Mouse (Mus musculus) lung, postnatal 0 days (tissue): Measurements from ENCODE around the gene Mroh8. TPM values are rescaled to one million over a fixed set of nuclear protein-coding genes. Genes with fewer than 3 reads are reported as not detected.
"Not testable (repeated sequence)": the region's sequence is repeated elsewhere in the genome, so short reads cannot be mapped to it uniquely, and the experiment has no call there.

ENCODE experiments used
- ATAC-seq: fragments of 200-750 bp; cut with Nextera tagmentation; 2 replicates; pipeline ENCODE4 v1.8.0; 2017; ENCODE audit warnings: moderate library complexity
- DNase-seq: peaks from one replicate; pipeline ENCODE4 v3.0.0-alpha.2; 2016; ENCODE audit warnings: low spot score
- H3K27ac ChIP-seq: fragments of 300-500 bp; sonication (generic); 2 replicates; pipeline ENCODE4 v1.5.1; 2014; ENCODE audit warnings: antibody characterized with exemption, mild to moderate bottlenecking, low read length, mixed read lengths
- H3K27me3 ChIP-seq: fragments of 300-500 bp; sonication (generic); replicated peaks from 2 replicates; pipeline ENCODE4 v1.6.1; 2014; ENCODE audit warnings: low read length, mixed read lengths; ENCODE audit not compliant: insufficient read depth
- H3K36me3 ChIP-seq: fragments of 300-500 bp; sonication (generic); 2 replicates; pipeline ENCODE4 v1.6.1; 2014; ENCODE audit warnings: low read length, mixed read lengths; ENCODE audit not compliant: insufficient read depth
- H3K4me1 ChIP-seq: fragments of 300-500 bp; sonication (generic); 2 replicates; pipeline ENCODE4 v1.6.1; 2014; ENCODE audit warnings: antibody characterized with exemption, low read depth, low read length, mixed read lengths; ENCODE audit not compliant: insufficient read depth
- H3K4me2 ChIP-seq: fragments of 300-500 bp; sonication (generic); replicated peaks from 2 replicates; pipeline ENCODE4 v1.6.1; 2014; ENCODE audit warnings: low read depth, mild to moderate bottlenecking, low read length, moderate library complexity, mixed read lengths
- H3K4me3 ChIP-seq: fragments of 300-500 bp; sonication (generic); 2 replicates; pipeline ENCODE4 v1.5.1; 2014; ENCODE audit warnings: low read depth, low read length
- H3K9ac ChIP-seq: fragments of 300-500 bp; sonication (generic); replicated peaks from 2 replicates; pipeline ENCODE4 v1.6.1; 2014; ENCODE audit warnings: low read depth, mild to moderate bottlenecking
- H3K9me3 ChIP-seq: fragments of 300-500 bp; sonication (generic); 2 replicates; pipeline ENCODE4 v1.6.1; 2016; ENCODE audit warnings: low read length, mixed read lengths
- CTCF ChIP-seq: IDR thresholded peaks from 2 replicates; pipeline ENCODE4 v1.5.1; 2016; ENCODE audit warnings: antibody characterized with exemption, mild to moderate bottlenecking
- EP300 ChIP-seq: IDR thresholded peaks from 2 replicates; pipeline ENCODE4 v1.6.1; 2016; ENCODE audit warnings: antibody characterized with exemption, mild to moderate bottlenecking, control low read depth
- WGBS: fragments of 180-500 bp; shearing (Covaris S2); extraction: QIAGEN DNeasy Blood & Tissue Kit; methylation state at CpG from one replicate; pipeline ENCODE4 v1.1.7; 2014; 5-methylcytosine and 5-hydroxymethylcytosine counted together
- polyA plus RNA-seq: library from polyadenylated mRNA; unstranded; fragments of >200 nt; fragmentation: Nextera tagmentation; extraction: Ambion mirVana; gene quantifications from 2 replicates; pipeline ENCODE4 v1.2.1, GENCODE M21; 2015

The Mroh8 gene
- polyA plus RNA-seq, 1 experiment from 2014 or later = 0.25 TPM

GRCm38 (mm10) chr2:157201081-157201830, 78.1 kb downstream of the Mroh8 start:
- Histone ChIP-seq H3K36me3 (no peaks in the 10 kb centered on the region), H3K4me3 (peak overlapping the region; percentile 8; the same call in 1 of the 2 replicates), H3K9me3 (no peaks in the 10 kb centered on the region), H3K4me1 (no peaks in the 10 kb centered on the region), H3K9ac (no peak overlapping the region), H3K27ac (peak overlapping the region; percentile 48), H3K27me3 (no peaks in the 10 kb centered on the region), H3K4me2 (no peak overlapping the region; the same call in 1 of the 2 replicates)
- ATAC-seq = 0 out of 2 replicates have a peak, but pooled peaks have one; percentile 37
- WGBS = 69% methylated on average over 6 of the region's 6 CpGs
- TF ChIP-seq EP300 (no peak), CTCF (peak; percentile 40)
- DNase-seq = peak; percentile 82

- not testable (repeated sequence) for DNase-seq, H3K4me1 ChIP-seq, H3K9me3 ChIP-seq, H3K4me2 ChIP-seq, H3K4me3 ChIP-seq, H3K27ac ChIP-seq, ATAC-seq, H3K27me3 ChIP-seq, H3K9ac ChIP-seq
- H3K36me3 ChIP-seq = peaks cover 13% of the 10 kb centered on the region; the same call in 1 of the 2 replicates
- WGBS = 98% methylated on average over 11 of the region's 11 CpGs
Observed at GRCm38 (mm10) chr2:157198405-157198804, 80.9 kb downstream of the Mroh8 start.

GRCm38 (mm10) chr2:157190651-157191050, 88.7 kb downstream of the Mroh8 start:
- 96% methylated on average over 4 of the region's 4 CpGs for WGBS
- H3K9me3 ChIP-seq = no peaks in the 10 kb centered on the region
- no peak overlapping the region for H3K9ac ChIP-seq
- H3K36me3 ChIP-seq = peaks cover 24% of the 10 kb centered on the region; the same call in 1 of the 2 replicates
- ATAC-seq (no peak), DNase-seq (no peak)
- H3K27ac ChIP-seq = no peak overlapping the region
- H3K27me3 ChIP-seq = no peaks in the 10 kb centered on the region
- no peak overlapping the region for H3K4me3 ChIP-seq
- H3K4me2 ChIP-seq = no peak overlapping the region
- TF ChIP-seq CTCF (no peak), EP300 (no peak)
- no peaks in the 10 kb centered on the region for H3K4me1 ChIP-seq

GRCm38 (mm10) chr2:157187223-157187622, 92.1 kb downstream of the Mroh8 start:
- whole genome bisulfite sequencing = 89% methylated on average over 4 of the region's 4 CpGs
- H3K36me3 ChIP-seq = no peaks in the 10 kb centered on the region; the same call in 1 of the 2 replicates

GRCm38 (mm10) chr2:157186504-157186903, 92.8 kb downstream of the Mroh8 start:
- ATAC-seq (no peak), DNase-seq (no peak)
- WGBS = 76% methylated on average over 5 of the region's 5 CpGs
- H3K4me2 ChIP-seq = no peak overlapping the region
- no peak overlapping the region for H3K4me3 ChIP-seq
- H3K27me3 ChIP-seq = no peaks in the 10 kb centered on the region
- no peaks in the 10 kb centered on the region; the same call in 1 of the 2 replicates for H3K36me3 ChIP-seq
- no peak overlapping the region for H3K9ac ChIP-seq
- no peaks in the 10 kb centered on the region for H3K4me1 ChIP-seq
- TF ChIP-seq EP300 = no peak
- TF ChIP-seq CTCF = no peak
- H3K9me3 ChIP-seq = no peaks in the 10 kb centered on the region
- no peak overlapping the region for H3K27ac ChIP-seq

More at GRCm38 (mm10) chr2:157187223-157187622, 92.1 kb downstream of the Mroh8 start:
- H3K9me3 ChIP-seq = no peaks in the 10 kb centered on the region
- ATAC-seq (no peak), DNase-seq (no peak)
- no peaks in the 10 kb centered on the region for H3K27me3 ChIP-seq
- no peak overlapping the region for H3K4me3 ChIP-seq
- H3K27ac ChIP-seq = no peak overlapping the region
- H3K9ac ChIP-seq = no peak overlapping the region
- no peaks in the 10 kb centered on the region for H3K4me1 ChIP-seq
- TF ChIP-seq EP300 (no peak), CTCF (no peak)
- H3K4me2 ChIP-seq = no peak overlapping the region

- no peaks in the 10 kb centered on the region for H3K9me3 ChIP-seq
- H3K36me3 ChIP-seq = no peaks in the 10 kb centered on the region; the same call in 1 of the 2 replicates
- DNase-seq (no peak), ATAC-seq (no peak)
- TF ChIP-seq EP300 (no peak), CTCF (no peak)
- H3K4me2 ChIP-seq = no peak overlapping the region
- H3K9ac ChIP-seq = no peak overlapping the region
- no peak overlapping the region for H3K27ac ChIP-seq
- no peaks in the 10 kb centered on the region for H3K4me1 ChIP-seq
- no peaks in the 10 kb centered on the region for H3K27me3 ChIP-seq
- 88% methylated on average over 13 of the region's 13 CpGs for WGBS
- no peak overlapping the region for H3K4me3 ChIP-seq
Observed at GRCm38 (mm10) chr2:157185022-157185660, 94.2 kb downstream of the Mroh8 start.
